Mouse (Mus musculus) heart, postnatal 36 days (tissue): ENCODE measurements around the gene Fabp1. TPM values are rescaled to one million over a fixed set of nuclear protein-coding genes. Genes with fewer than 3 reads are reported as not detected.

Experiments used
- DNase-seq, 2 experiments: peaks; one replicate each; pipeline ENCODE4 v3.0.0; 2021 to 2022
- intact Hi-C: fragments of 180-260 bp; cut with DNase I; formaldehyde crosslinking; loops from one replicate; pipeline ENCODE4 v1.15.1; 2025
- total RNA-seq, 2 experiments: library from RNA; stranded (reverse); gene quantifications; 2 replicates each; pipeline ENCODE4 v1.2.3; 2021

The Fabp1 gene
- total RNA-seq, result not detected

DNA sequence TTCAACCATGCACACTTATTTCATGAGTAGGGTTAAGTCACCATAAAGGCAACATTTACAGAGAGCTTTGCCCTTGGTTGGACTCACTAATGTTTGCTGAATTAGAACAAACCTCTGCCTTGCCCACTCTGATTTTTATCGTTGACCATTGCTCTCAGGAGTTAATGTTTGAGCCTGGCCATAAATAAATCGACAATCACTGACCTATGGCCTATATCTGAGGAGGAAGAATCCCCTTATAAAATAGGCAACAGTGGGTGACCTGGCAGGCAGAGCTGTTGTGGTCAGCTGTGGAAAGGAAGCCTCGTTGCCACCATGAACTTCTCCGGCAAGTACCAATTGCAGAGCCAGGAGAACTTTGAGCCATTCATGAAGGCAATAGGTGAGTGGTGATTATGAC is at the start of gene Fabp1:
Gene Fabp1 (plus strand): TSS at position 216 of the 400 bp plus-strand sequence.
- DNase-seq, result no peak
- intact Hi-C loops, result no loop called here

- no peak for DNase-seq
- intact Hi-C loops, result loop anchor here (5.0 kb wide), 1 partner anchor 251 kb away; no protein-coding TSS in a partner anchor
Observed at GRCm38 (mm10) chr6:71151098-71151497, 48.5 kb upstream of the Fabp1 start.

DNA sequence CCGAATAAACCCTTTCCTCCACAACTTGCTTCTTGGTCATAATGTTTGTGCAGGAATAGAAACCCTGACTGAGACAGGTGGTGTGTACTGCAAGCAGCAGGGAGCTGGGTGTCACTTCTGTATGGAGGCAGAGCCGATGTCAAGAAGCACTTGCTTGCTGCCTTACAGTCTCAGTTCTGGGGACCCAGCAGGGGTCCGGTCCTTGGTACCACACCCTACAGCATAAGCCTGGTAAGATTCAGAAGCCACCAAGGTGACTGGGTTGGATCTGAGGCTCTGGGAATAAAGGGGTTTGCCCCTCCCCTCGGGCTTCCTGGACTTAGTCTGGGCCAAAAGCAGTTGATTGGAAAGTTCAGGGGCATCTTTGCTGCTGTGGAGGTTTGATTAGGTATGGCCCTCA is 46.1 kb upstream of the Fabp1 start:
- intact Hi-C loops, result loop anchor here (5.0 kb wide), 1 partner anchor 249 kb away; no protein-coding TSS in a partner anchor
- no peak for DNase-seq

- intact Hi-C loops, result loop anchor here (5.0 kb wide), 1 partner anchor 247 kb away; no protein-coding TSS in a partner anchor
Observed at GRCm38 (mm10) chr6:71154861-71155260, 44.8 kb upstream of the Fabp1 start.

GRCm38 (mm10) chr6:71156674-71157326 is 42.8 kb upstream of the Fabp1 start:
- intact Hi-C loops, result no loop called here
- DNase-seq, result peak in 1 of 2 experiments; percentile 15

More at GRCm38 (mm10) chr6:71154861-71155260, 44.8 kb upstream of the Fabp1 start:
- no peak for DNase-seq

DNA sequence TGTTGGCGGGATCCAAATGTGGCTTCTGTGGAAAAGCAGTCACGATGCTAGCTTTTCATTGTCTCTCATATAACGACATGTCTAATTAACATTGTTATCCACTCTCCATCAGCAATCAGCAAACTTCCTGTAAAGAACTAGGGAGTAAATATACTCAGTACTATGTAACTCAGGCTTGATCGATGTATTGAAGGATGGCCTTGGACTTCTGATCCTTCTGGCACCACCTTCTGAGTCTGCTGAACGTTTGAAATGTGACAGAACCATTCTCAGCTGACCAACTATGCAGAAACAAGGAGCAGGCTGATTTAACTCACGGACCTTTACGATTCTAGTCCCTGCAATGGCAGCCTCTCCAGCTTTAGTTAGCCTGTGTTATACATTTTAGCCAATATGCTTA is 38.3 kb upstream of the Fabp1 start:
- no peak for DNase-seq
- intact Hi-C loops, result loop anchor here (5.0 kb wide), 1 partner anchor 136 kb away; no protein-coding TSS in a partner anchor

DNA sequence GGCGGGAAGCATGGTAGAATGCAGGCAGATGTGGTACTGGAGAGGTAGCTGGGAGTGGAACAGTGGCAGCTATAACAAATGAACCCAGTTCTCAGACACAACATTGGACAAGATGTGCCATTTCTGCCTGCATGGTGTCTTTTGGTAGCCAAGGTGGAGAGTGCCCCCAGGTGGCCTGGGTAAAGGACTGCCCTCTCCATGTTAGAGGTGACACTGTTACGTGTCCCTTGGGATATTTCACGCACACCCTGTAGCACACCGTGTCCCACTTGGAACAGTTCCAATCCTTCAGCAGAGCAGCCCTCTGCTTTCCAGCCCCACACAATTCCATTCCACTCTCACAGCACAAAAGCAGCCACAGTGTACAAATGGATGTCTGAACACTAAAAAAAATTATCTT is 37.4 kb upstream of the Fabp1 start:
- no peak for DNase-seq
- intact Hi-C loops, result loop anchor here (5.0 kb wide), 1 partner anchor 135 kb away; no protein-coding TSS in a partner anchor

GRCm38 (mm10) chr6:71164394-71164793 is 35.2 kb upstream of the Fabp1 start:
- no peak for DNase-seq
- intact Hi-C loops, result loop anchor here (5.0 kb wide), 1 partner anchor 133 kb away; no protein-coding TSS in a partner anchor

DNA sequence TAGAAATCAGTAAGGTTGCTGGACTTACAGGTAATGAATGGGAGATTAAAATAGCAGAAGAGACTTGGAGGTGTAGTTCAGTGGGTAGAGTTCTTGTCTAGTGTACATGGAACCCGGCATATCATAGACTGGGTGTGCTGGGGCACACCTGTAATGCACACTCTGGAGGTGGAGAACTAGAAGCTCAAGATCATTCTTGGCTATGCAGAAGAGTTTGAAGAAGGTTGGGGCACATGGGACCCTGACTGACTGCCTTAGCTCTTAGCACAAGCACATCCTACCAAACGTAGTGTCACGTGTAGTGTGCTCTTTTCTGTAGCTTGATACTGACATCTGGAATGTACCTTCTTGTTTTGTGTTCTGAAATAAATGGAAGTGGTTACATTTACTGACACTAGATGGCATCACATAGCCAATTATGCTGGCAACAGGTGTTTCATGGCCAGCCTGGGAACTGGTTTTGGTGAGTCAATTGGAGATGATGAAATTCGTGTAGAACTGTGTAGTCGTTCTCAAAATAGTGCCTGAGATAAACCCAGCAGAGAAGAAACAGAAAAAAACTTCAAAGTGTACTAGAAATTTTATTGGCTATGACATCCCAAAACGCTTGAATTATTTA is 33.0 kb upstream of the Fabp1 start:
- intact Hi-C loops, result loop anchor here (1.0 to 5.0 kb wide), 4 partner anchors 106 to 638 kb away; partner anchors contain the start of gene Krcc1
- DNase-seq, result no peak

- DNase-seq, result no peak
- intact Hi-C loops, result loop anchor here (10.0 kb wide), 1 partner anchor 502 kb away; no protein-coding TSS in a partner anchor
Observed at GRCm38 (mm10) chr6:71172812-71173580, 26.6 kb upstream of the Fabp1 start.

GRCm38 (mm10) chr6:71180596-71180995 is 19.0 kb upstream of the Fabp1 start:
- DNase-seq, result no peak
- intact Hi-C loops, result no loop called here

- intact Hi-C loops, result no loop called here
- DNase-seq, result no peak
Observed at GRCm38 (mm10) chr6:71184941-71185604, 14.6 kb upstream of the Fabp1 start.

DNA sequence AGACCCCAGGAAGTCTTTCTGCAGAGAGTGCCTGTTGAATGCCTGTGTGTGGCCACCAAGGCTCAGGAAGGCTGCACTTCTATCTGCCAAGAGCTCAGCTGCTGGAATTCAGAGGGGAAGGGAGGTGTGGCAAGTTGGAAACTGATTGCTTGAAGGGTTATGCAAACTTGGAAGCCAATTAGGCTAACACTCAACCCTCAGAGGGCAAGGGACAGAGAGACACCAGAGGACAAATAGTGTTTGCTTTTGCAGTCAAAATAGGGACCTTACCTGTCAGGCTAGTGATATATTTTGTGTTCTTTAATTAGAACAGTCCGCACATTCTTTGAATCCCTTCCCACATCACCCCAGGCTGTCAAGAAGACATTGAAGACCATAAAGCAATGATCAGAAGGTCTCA is 10.0 kb upstream of the Fabp1 start:
- intact Hi-C loops, result no loop called here
- no peak for DNase-seq

DNA sequence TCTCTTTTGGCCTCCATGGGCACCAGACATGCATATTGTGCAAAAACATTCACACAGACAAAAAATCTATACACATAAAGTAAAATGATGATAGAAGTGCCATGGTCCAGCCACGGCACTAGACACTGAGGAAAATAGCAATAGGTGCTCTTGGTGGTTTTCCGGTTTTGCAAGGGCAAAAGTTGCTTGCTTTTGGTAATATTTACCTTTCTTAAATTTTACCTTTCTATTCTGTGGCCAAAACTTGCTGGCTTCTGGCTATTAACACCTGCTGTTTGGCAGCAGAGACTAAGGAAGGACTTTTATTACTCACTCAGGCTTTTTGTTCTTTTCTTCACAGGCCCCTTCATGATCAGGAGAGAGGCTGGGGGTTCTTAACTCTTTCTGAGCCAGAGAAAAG is 9.1 kb upstream of the Fabp1 start:
- no peak for DNase-seq
- intact Hi-C loops, result no loop called here

GRCm38 (mm10) chr6:71193151-71193740 is 6.4 kb upstream of the Fabp1 start:
- no peak for DNase-seq
- intact Hi-C loops, result no loop called here

DNA sequence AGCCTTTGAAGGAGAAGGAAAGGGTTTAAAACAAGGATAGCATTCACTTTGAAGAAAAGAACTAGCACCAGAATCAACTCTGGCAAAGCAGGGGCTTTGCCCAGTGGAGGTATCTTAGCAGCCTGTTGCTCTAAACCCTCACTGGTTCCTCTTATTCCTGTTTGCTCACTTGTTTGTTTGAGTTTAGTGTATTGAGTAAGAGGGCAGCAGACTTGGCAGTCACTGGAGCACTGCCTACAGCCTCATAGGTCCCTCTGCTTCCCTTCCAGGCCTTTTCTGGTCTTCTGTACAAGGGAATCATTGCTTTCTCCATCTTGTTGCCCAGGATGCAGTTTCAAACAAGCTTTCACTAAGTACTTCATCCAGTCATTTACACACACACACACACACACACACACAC is 3.5 kb upstream of the Fabp1 start:
- intact Hi-C loops, result no loop called here
- DNase-seq, result no peak

DNA sequence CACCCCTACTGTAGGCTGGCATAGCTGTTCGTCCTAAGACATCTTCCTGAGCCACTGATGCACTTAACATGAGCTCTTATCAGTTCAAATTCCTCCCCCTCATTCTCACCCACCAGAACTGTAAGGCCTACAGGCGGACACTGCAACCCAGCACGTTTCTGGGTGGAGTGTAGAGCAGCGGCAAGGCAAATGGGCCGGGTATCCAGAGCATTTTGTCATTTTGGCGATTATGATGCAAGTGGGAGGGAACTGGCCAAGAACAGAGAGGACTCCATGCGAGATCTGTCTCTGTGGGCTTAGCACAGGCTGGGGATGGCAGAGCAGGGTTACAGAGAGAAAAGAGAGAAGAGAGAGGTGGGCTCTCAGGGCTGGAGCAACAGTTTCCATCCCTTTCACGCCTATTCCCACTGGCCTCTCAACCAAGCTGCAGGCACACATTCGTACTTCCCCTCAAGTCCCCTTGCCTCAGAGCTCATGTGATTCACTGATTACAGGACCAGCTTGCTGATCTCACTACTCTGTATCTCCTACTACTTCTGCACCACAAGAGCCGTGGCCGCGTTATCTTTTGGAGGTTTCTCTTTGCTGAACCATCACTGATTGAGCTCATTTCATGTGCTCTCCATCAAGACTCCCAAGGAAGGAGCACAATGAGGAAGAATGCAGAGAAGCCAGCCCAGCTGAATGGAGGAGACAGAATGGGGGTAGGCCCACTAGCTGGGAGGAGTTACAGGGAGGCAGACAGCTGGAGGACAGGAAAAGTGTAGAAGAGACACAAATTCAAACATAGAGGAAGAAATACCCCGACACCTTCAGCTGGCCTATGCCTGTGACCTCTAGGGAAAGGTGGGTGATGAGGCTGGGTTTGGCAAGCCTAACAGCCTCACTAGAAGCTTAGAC is 1.7 kb upstream of the Fabp1 start:
- no peak for DNase-seq
- intact Hi-C loops, result no loop called here

GRCm38 (mm10) chr6:71201925-71202324 is 2.3 kb downstream of the Fabp1 start:
- intact Hi-C loops, result no loop called here
- no peak for DNase-seq

GRCm38 (mm10) chr6:71203674-71204073 is 4.0 kb downstream of the Fabp1 start:
- DNase-seq, result no peak
- intact Hi-C loops, result no loop called here
